Mouse (Mus musculus): ENCODE data around the gene Islr2.

GRCm38 (mm10) chr9:58200270-58201090 lies 3.6 kb downstream of the Islr2 start:
- no peak for TF ChIP-seq CTCF (IDR thresholded peaks at IDR 0.05; ENCODE audit: low read depth)
- no peak for TF ChIP-seq EP300 (IDR thresholded peaks at IDR 0.05; ENCODE audit: low read depth)
